Mouse (Mus musculus) colon, adult 2 months (tissue): Measurements from ENCODE around the gene Ptprt. TPM values are rescaled to one million over a fixed set of nuclear protein-coding genes. Genes with fewer than 3 reads are reported as not detected.

Source experiments
- polyA plus RNA-seq: library from polyadenylated mRNA; depleted of rRNA; stranded (reverse); fragments of >200 nt; gene quantifications from 2 replicates; pipeline ENCODE4 v1.2.3, GENCODE M21; 2012; rRNA removed

Ptprt gene
- 3.9 and 5.4 TPM in 2 replicates for polyA plus RNA-seq

GRCm38 (mm10) chr2:162660941-162661386 is at the start of gene Ptprt:
Gene Ptprt (minus strand): TSS chr2:162661147.

